Mouse (Mus musculus): ENCODE results near the gene Map2k2.

GRCm38 (mm10) chr10:81177491-81177925 is 71.8 kb downstream of the Map2k2 start:
- no peak for TF ChIP-seq CTCF (IDR thresholded peaks at IDR 0.05; ENCODE audit: borderline replicate concordance, insufficient read depth, low read length)
- no peak for TF ChIP-seq POLR2A (IDR thresholded peaks at IDR 0.05; ENCODE audit: low read depth, low read length)
